Mouse (Mus musculus): ENCODE results near the gene Galns.
"Not testable (repeated sequence)": the region's sequence is repeated elsewhere in the genome, so short reads cannot be mapped to it uniquely, and the experiment has no call there.

The Galns gene

DNA sequence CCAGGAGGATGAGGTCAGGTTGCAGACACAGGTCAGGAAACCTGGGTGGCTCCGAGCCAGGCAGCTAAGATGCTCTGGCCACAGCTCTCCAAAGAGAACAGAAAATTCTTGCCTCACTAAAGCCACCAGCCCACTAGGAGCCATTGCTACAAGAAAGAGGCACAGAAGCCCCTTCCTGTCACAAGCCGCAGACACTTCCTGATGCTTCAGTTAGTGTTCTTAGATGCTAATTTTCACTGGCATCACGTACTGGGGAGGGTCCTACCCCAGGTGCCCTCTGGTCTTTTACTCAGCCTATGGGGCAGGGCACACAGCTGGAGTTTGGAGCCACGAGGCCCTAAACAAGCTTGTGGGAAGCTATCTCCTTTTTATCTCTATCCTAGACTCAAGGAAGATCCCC, 15.2 kb downstream of the Galns start:
- DNase-seq (ENCODE audit: extremely low spot score, low read depth, low spot score), result no peak

DNA sequence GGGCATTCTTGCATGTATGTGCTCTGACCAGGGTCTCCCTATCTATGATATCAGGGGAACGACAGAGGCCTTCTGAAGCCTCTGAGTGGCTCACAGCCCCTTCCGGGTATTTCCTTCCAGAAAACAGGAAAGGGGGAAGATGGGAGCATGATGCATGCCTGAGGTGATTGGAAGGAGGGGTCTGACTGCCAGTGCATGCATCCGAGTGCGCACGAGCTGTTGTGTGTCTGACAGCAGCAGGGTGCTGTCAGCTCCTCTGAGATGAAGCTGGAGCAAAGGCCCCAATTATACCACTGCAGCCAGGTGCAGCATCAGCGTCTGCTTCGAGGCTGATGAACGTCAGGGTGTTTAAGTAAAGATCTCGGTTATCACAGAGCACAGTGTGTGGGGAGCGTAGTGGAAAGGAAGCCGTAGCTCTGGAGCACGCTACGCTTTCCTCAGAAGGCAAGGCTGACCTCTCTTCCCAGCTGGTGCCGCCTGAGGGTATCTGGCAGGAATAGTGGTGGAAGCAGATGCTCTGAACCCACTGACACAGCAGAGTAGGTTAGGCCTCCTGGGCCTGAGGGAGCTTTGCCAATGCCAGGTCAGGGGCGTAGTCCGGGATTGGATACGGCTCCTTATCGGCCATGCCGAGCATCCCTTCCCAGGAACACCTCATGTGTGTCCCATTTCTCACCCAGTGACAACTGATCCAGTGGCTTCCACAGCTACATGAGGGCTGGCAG, 17.3 kb downstream of the Galns start:
- no peak for DNase-seq (ENCODE audit: extremely low spot score, low read depth, low spot score)

DNA sequence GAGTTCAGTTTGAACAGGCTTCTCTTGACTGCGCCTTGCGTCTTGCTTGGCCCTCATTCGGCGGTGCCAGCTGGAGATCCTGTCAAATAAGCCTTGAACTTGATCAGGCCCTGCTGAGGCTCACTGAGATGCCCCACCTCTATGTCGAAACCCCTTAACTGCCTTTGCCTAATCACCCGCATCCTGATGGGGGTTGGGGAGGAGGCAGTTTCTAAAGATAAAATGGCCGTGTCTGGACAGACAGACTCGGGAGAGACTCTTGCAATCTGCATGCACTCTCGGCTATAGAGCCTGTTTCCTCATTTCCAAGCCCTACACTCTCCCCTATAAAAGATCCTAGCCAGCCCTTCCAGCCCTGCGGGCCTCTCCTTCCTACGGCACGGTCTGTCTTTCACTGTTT, 18.0 kb downstream of the Galns start:
- no peak for DNase-seq (ENCODE audit: extremely low spot score, low read depth, low spot score)

DNA sequence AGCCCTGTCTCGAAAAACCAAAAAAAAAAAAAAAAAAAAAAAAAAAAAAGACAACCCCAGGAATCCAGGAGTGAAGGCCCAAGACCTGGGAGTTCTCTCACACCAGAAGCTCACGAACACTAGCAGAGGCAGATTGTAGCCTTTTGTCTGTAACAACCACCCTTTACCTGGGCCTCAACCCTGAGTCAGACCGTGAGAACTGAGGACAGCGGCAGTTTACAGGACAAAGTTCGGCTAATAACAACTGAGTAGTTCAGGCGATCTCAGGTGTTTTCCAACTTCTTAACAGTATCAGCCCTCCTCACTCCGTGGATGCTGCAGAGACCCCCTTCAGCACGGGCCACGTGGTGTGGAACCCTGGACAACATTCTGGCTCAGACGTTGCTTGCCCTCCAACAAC, 24.5 kb downstream of the Galns start:
- DNase-seq (ENCODE audit: extremely low spot score, low read depth, low spot score), result no peak

DNA sequence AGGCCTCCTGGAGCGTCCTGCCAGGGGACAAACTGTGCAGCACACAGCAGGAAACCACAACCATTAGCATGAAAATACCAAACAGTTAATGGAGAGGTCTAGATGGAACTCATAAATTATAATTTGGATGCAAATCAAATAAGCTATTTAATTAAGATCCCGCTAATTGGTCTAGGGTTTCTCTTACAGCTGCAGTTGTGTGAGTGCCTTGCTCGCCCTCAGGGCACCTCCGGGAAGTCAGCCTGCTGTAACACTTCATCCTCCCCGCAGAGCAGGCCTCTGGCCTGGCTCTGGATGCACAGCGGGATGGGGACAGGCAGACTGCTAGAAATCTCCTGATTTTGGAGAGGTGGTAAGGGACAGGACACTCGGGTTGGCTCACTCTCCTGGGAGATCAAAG, 25.1 kb downstream of the Galns start:
- DNase-seq (ENCODE audit: extremely low spot score, low read depth, low spot score), result no peak

DNA sequence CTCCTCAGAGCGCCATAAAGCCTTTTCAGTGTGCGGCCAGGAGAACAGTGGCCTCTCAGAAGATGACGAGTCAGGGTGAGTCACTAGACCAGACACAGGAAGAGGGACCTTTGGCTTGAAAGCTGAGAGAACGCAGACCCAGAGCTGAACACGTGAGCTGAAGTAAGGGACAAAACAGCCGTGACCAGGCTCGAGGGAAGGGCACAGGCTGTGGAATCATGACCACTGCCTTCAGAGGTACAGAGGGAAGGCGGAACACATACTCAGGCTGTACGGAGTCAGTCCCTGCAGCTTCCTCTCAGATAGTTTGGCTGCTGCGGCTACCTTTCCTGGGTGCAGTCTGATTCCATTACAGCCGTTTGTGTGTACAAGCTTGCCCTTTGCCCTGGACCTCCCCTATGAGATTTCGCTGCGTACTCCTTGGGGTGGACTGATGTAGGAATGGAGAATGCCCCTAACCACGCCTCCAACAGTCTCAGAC, 25.8 kb downstream of the Galns start:
- no peak for DNase-seq (ENCODE audit: extremely low spot score, low read depth, low spot score)

DNA sequence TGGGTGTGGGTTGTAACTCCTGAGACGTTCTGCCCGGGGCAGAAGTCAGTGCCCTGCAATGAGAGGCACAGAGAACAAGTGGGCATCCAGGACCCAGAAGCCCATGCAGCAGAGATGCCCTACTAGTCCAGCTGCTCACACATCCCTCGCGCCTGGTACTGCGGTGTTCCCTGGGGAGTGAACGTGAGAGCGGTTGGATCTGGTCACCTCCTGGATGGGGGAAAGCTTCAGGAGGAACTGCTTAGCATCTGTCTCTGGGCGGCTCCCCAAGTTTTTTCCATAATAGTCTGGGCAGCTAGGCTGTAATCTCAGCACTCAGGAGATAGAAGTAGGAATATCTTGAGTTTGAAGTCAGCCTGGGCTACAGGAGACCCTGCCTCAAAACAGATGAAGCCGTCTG, 26.3 kb downstream of the Galns start:
- no peak for DNase-seq (ENCODE audit: extremely low spot score, low read depth, low spot score)

DNA sequence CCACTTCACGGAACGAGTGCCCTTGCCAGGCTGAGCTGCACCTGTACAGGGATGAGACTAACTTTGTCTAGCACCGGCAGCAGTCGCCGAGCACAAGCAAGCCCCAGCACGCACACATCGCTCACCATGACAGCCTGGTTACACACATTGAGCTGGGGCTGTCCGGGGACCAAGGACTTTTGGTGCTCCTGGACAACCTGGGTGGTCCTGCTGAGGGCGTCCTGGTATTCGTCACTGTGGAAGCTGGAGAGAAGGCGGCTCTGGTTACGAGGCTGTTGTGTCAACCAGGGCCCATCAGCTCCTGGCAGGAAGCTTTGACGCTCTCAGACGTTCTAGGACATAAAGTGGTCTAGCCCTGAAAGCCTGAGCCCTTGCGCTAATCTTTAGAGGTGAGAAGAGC, 30.3 kb downstream of the Galns start:
- no peak for DNase-seq (ENCODE audit: extremely low spot score, low read depth, low spot score)

DNA sequence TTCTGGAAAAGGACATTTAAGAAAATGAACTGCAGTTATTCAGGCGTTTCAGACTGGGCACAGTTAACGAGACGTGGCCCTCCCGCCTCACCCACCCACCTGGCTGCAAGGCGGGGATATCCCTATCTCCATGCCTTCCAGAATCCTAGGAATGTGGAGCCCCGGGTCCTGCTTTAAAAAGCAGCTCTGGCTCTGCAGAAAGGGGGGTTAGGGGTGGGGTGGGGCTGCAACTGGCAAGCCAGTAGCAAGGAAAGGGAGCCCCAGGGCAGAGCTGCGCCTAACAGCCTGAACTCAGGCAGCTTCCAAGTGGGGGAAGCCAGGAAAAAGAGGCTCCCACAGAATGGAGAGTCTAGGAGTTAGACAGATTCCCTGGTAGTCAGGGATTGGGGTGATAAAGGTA, 32.1 kb downstream of the Galns start:
- no peak for DNase-seq (ENCODE audit: extremely low spot score, low read depth, low spot score)

DNA sequence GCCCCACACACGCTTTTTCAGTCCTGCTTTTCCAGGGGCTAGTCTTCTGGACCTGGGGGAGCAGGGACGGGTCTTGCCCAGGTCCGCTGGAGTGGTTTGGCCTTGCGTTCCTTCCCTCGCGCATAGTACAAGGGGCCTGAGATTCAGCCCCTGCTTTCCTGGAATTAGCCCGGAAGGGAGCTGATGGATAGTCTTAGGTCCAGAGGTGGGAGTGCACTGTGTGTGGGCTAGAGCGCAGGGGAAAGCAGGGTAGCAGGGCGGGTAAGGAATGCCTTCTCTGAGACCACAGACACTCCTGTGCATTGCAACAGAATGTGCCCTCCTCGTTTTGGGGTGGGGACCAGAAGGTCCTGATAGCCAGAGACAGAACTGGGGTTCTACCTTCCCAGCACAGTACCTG, 34.1 kb downstream of the Galns start:
- DNase-seq (ENCODE audit: extremely low spot score, low read depth, low spot score), result no peak

DNA sequence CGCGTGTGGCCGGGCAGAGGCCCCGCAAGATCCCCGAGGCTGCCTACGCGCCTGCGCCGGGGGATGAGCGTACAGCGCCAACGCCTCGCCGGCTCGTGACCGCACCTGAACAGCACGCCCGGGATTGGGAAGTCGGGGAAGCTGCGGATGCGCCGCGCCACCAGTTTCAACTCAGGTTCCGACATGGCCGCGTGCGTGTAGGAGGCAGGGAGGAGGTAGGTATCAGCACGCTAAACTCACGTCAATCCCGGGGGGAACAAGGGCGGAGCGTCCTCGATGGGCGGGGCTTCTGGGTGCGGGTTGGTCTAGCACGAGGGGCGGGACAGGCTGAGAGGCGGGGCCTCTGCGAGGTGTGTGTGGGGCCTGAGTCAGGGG, 34.6 kb downstream of the Galns start, which contains the start of gene Aprt:
Gene Aprt, minus strand, starts transcription at position 262 of the 375 bp plus-strand sequence.
- DNase-seq (ENCODE audit: extremely low spot score, low read depth, low spot score), result peak; percentile 69

DNA sequence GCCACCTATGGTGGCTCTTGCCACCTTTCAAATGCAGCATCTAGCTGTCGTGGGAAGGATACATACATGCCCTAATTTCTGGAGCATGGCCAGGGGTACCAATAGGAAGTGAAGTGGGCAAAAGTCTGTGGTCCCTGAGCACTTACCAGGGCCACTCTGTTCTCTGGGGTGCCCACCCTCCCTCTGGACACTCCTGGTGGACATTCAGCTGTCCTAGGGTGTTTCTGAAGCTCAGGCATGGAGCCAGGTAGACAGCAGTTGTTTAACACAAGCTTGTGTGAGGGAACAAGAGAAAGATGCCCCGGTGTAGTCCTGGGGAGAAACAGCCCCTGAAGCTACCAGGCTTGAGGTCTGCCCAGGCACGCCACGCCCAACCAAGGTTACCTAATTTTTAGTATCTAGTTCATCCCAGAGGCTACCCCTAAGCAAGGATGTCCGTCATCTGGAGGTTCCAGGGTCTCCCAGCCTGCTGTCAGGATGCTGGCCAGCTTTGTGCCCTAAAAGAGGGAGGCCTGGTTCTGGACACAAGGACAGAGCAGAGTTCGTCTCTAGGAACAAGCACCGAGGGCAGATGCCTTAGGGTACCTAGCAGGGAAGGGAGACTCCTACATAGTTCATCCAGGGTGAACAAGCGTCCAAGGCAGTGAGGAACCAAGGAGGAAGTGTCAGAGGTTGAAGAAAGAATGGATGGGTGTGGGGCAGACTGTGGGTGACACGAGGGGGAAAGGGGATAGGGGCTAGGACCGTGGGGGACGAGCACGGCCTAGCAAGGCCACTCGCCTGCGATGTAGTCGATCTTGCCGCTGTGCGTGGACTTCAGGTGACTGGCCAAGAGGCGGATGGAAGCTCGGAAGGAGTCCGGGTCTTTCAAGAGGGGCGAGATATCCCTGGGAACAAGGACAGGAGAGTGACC, 35.3 kb downstream of the Galns start:
- no peak for DNase-seq (ENCODE audit: extremely low spot score, low read depth, low spot score)

DNA sequence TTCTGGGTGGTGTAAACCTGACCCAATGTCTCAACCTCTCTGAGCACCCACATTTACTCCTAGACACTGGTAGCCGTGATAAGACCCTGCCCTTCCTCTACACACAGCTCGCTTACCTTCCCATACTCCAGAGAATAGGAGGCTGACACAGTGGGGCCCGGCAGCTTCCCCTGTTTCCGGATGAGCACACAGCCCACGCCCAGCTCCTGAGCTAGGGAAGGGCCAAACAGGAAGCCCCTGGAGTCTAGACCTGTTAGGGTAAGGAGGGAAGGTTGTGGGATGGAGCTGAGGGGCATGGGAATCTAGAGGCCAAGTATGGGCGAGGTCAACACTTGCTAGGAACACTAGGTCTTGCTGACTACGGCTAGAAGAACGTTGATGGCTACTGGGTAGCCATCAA, 36.0 kb downstream of the Galns start:
- DNase-seq (ENCODE audit: extremely low spot score, low read depth, low spot score), result no peak

DNA sequence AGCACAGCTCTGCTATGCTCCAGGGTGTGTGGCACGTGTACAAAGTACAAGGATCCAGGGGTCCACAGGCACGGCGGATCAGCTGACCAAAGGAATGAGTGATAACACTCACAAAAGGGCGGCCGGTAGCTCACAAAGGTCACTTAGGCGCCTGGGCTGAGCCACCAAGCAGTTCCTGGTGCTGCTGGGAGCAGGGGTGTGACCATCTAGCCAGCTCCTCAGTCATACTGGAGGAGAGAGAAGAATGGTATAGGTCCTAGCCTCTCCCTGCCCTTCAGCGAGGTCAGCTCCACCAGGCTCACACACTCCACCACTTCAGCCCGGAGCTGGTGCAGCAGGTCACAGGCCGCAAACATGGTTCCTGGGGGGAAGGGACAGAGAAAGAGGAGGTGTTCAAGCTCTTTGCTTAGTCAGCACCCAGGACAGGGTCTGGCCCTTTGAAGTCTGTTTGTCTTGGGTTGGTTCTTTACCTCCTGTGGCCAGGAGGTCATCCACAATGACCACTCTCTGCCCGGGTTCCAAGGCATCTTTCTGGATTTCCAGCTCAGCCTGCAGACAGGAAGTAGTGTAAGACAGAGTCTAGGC, 36.5 kb downstream of the Galns start:
- no peak for DNase-seq (ENCODE audit: extremely low spot score, low read depth, low spot score)

DNA sequence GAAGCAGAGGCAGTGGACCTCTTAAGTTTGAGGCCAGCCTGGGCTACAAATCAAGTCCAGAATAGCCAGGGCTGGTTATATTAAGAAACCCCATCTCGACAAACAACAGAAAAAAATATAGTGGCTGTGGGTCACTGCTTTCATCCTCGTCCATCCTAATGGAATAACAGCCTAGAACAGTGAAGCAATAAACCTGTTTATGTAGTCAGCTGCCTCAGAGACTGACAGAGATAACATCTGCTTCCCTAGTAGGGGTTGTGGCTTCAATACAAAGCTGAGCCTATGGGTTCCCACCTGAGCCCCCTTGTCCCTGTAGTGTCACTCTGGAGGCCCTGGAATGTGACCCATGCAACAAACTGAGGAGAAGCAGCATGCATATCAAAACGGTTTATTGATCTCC, 37.0 kb downstream of the Galns start:
- no peak for DNase-seq (ENCODE audit: extremely low spot score, low read depth, low spot score)

DNA sequence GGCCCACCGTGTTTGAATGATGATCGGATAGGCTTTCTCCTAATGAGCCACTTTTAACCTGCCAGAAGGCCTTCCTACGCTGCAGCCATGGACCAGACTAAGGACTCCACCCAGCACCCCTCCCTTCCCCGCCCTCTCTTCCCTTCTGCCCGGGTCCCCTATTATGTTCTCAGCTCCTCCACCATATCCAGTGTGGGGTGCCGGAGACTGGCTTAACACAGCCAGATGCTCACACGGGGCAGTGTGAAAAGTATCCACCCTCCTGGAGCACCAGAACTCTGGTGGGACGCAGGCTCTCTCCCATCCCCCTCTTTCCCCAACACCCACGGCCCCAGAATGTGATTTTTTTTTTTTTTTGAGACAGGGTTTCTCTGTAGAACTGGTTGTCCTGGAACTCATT, 37.7 kb downstream of the Galns start:
- no peak for DNase-seq (ENCODE audit: extremely low spot score, low read depth, low spot score)

DNA sequence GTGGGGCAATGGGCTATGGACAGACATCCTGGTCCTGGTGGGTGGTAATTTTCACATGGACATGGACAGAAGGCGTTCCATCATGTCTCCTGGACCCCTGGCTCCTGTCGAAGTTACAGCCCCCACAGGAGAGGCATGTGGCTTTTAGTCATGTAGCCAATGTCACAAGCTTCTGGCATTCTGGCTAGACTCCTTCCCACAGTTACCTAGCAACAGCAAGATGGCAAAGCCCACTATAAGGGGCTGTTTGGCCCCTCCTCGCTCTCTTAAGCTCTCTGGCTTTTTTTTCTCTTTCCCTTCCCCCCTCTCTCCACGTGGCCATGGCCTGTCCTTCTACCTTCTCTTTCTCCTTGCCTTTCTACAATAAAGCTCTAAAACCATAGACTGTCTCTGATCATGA, 38.1 kb downstream of the Galns start:
- DNase-seq (ENCODE audit: extremely low spot score, low read depth, low spot score), result not testable (repeated sequence)

DNA sequence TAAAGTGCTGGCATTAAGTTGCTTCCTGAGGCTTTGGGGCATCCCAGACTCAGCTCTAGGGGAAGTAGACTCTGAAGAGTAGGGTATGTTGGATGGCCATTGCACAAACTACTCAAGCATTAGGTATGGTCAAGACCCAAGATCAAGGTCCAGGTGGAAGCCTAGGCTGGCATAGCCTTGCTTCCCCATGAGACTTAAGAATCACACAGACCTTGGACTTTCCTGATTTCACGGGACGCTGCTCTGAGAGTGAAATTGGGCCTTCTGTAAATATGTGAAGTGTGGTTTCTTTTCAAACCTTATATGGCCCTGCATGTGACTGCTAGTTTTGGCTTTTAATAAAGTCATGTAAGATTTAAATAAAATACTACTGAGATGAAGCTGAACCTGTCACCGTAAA, 38.5 kb downstream of the Galns start:
- DNase-seq (ENCODE audit: extremely low spot score, low read depth, low spot score), result no peak

DNA sequence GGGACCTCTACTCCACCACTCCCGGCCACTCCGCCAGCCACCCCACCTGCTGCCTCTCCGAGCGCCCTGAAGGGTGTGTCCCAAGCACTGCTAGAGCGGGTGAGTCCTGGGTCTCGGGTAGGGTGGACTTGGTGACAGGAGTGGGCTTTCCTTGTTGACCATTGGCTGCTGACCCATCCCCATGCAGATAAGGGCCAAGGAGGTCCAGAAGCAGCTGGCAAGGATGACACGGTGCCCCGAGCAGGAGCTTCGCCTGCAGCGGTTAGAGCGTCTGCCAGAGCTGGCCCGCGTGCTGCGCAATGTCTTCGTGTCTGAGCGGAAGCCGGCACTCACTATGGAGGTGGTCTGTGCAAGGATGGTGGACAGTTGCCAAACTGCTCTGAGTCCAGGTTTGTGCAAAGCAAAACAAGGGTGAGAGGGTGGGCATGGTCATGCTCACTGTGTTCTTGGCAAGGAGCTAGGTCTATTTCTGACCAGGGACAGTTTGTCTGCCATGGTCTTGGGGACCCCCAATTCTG, 39.5 kb downstream of the Galns start:
- DNase-seq (ENCODE audit: extremely low spot score, low read depth, low spot score), result no peak

DNA sequence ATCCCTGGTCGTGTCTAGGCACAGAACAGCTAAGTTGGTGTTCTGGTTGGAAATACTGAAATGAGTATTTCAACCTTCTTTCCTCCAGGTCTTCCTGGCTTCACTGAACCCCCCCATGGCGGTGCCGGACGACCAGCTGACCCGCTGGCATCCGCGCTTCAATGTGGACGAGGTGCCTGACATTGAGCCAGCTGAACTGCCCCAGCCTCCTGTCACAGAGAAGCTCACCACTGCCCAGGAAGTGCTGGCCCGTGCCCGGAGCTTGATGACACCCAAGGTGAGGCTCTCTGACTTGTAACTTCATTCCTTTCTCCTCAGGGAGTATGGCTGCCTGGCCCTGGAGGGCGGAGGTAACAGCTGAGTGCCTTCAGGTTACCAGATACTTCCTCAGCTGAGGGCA, 40.1 kb downstream of the Galns start:
- DNase-seq (ENCODE audit: extremely low spot score, low read depth, low spot score), result no peak

DNA sequence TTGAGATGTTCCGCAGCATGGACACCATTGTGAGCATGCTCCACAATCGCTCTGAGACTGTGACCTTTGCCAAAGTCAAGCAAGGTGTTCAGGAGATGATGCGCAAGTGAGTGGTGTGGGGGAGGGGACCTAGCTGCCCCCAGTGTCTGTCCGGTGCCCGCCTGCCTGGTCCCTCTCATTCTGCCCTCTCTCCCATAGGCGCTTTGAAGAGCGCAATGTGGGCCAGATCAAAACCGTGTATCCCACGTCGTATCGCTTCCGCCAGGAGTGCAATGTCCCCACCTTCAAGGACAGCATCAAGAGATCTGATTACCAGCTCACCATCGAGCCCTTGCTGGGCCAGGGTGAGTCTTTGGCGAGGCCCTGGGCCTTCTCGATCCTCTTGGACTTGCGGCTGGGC, 41.3 kb downstream of the Galns start:
- DNase-seq (ENCODE audit: extremely low spot score, low read depth, low spot score), result no peak

DNA sequence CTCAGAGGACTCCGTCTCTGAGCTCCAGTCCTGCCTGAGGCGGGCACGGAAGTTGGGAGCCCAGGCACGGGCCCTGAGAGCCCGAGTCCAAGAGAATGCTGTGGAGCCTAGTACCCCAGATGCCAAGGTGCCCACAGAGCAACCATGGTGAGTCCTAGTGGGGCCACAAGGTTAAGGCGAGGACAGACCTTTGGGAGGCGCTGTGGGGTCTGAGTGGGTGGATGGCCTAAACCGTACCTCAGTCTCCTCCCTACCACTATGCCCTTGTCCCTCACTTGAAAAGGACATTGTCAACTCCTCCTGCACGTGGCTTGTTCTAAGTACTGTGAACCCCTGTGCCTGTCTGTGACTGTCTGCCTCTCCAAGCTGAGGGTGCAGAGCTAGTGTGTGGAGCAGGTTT, 41.9 kb downstream of the Galns start:
- no peak for DNase-seq (ENCODE audit: extremely low spot score, low read depth, low spot score)

All from hindlimb bud, embryonic 11.5 days (tissue).